Mouse (Mus musculus) splenic B cell, adult 2 months (primary cell): Measurements from ENCODE around the gene Zp3.

Source experiments
- DNase-seq: peaks from one replicate; pipeline ENCODE4 v3.0.0-alpha.2; 2011; ENCODE audit warnings: low read depth, low spot score
- H3K27me3 ChIP-seq: 2 replicates; pipeline ENCODE4 v1.6.1; 2012; ENCODE audit warnings: mild to moderate bottlenecking, low read length, moderate library complexity, mixed read lengths; ENCODE audit not compliant: control insufficient read depth, poor library complexity, insufficient read depth, severe bottlenecking
- H3K36me3 ChIP-seq: 2 replicates; pipeline ENCODE4 v1.6.1; 2012; ENCODE audit warnings: mild to moderate bottlenecking, low read length, moderate library complexity, mixed read lengths; ENCODE audit not compliant: control insufficient read depth, poor library complexity, insufficient read depth, severe bottlenecking

Gene Zp3

GRCm38 (mm10) chr5:135979904-135980303 lies at the start of gene Zp3:
Gene Zp3 (plus strand): TSS chr5:135980099.
- DNase-seq, result no peak
- no peaks in the 10 kb centered on the region for H3K36me3 ChIP-seq
- H3K27me3 ChIP-seq, result no peaks in the 10 kb centered on the region

DNA sequence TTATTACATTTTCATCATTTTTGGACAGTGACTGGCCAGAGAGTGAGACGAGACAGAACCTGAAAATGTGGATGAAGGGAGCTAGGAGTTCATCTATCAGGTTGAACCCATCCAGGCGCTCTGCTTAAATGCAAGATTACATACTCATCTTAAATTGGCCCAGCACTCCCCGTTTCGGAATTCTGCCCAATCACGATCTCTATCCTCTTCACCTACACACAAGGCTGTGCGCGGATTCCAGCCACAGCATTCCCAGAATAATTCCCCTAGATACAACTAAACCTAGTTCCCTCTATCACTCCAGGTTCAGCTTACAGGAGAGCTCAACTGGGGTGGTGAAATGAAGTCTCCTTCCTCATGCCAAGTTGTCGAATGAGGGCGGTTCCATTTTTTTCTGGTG lies 48.4 kb upstream of the Zp3 start:
- DNase-seq, result no peak
- no peaks in the 10 kb centered on the region for H3K27me3 ChIP-seq
- H3K36me3 ChIP-seq, result peaks cover 5% of the 10 kb centered on the region; the same call in 1 of the 2 replicates

GRCm38 (mm10) chr5:135932359-135932758 lies 47.5 kb upstream of the Zp3 start:
- Histone ChIP-seq H3K36me3 (peaks cover 5% of the 10 kb centered on the region; the same call in 1 of the 2 replicates), H3K27me3 (no peaks in the 10 kb centered on the region)
- peak; percentile 38 for DNase-seq

DNA sequence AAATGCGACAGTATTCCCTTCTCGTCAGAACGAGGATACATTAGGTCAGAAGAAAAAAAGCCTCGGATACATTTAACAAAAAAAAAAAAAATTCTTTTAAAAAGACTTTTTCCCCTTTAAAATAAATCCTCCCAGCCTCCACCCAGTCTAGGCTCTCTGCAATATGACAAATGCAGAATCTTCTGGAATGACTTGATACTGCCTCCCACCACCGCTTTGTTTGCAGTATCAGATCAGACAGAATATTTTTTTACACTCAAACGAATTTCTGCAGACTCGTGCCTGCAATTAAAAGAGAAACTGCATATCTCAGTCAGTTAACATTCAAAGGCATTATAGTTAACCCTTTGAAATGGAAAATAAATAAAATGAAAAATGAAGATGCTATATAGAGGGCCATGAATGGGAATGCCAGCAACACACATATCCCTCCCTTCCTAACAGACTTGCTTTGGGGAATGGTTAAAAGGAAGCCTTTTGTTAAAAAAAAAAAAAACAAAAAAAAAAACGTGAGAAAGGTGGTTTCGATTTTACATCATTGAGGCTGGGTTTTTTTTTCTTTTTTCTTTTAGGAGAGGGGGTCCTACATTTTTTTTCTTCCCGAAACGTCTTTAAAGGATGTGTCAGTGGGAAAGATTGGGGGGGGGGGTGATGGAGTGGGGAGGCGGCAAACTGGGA lies 46.5 kb upstream of the Zp3 start:
- Histone ChIP-seq H3K36me3 (peaks cover 5% of the 10 kb centered on the region; the same call in 1 of the 2 replicates), H3K27me3 (no peaks in the 10 kb centered on the region)
- no peak for DNase-seq

- DNase-seq, result peak; percentile 71
These were observed 45.9 kb upstream of the Zp3 start for GRCm38 (mm10) chr5:135933900-135934441.

DNA sequence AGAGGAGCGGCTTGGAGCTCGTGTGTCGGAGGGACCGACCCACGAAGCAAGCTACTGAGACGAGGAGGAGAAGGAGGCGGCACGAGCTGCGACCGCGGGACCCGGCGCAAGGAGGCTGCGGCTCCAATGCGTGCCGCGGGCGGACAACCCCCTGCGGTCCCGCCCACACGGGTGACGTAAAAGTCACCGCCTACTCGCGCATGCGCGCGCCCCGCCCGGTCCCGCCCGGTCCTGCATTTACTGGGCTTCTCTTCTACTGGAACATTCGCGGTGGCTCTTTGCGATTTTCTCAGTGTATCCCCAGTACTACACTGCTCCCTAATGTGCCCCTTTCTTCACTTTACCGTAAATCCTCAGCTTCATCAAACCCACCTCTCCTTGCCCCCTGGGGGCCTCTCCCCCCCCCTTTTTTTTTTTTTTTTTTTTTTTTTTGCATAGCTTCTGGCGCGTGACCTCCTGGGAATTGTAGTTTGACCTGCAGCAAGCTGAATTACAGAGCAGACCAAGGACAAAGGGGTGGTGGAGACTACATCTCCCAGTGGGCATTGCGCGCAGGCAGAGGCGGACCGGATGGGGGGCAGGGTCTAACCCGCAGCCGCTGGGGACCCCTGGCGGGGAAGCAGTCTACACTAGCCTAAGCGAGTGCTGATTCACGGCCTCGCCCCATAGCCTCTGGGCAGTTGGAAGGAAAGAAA lies 45.3 kb upstream of the Zp3 start, which contains the start of gene Ywhag:
TSS of gene Ywhag (minus strand) at position 136 of the 695 bp plus-strand sequence.
- H3K36me3 ChIP-seq, result peaks cover 2% of the 10 kb centered on the region; the same call in 1 of the 2 replicates
- H3K27me3 ChIP-seq, result no peaks in the 10 kb centered on the region
- peak; percentile 98 for DNase-seq

More at GRCm38 (mm10) chr5:135933900-135934441, 45.9 kb upstream of the Zp3 start:
- H3K36me3 ChIP-seq, result peaks cover 3% of the 10 kb centered on the region; the same call in 1 of the 2 replicates
- H3K27me3 ChIP-seq, result no peaks in the 10 kb centered on the region

GRCm38 (mm10) chr5:135935176-135935523 lies 44.7 kb upstream of the Zp3 start:
- Histone ChIP-seq H3K27me3 (no peaks in the 10 kb centered on the region), H3K36me3 (peaks cover 2% of the 10 kb centered on the region; the same call in 1 of the 2 replicates)
- no peak for DNase-seq

DNA sequence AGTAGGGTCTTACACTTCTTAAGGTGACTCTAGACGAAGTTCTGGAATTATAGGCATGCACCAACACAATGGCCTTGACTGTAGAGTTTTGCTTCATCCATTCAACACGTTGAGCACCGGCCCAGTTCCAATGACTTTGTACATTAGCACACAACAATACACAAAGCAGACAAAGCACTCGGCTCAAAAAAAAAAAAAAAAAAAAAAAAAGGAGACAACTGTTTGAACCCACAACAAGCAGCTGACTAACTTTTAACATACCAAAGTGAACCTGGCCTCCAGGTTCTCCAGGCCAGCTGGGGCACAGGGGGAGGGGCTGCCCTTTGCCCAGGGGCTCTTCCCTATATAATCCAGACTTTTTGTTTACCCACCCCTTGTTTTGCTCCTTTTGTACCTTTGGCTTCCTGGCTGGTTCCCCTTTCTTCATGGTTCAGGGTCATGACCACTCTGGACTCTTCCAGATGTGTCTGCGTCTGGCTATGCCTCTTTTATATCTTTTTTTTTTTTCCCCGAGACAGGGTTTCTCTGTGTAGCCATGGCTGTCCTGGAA lies 44.2 kb upstream of the Zp3 start:
- Histone ChIP-seq H3K27me3 (no peaks in the 10 kb centered on the region), H3K36me3 (no peaks in the 10 kb centered on the region; the same call in 1 of the 2 replicates)
- DNase-seq, result no peak

DNA sequence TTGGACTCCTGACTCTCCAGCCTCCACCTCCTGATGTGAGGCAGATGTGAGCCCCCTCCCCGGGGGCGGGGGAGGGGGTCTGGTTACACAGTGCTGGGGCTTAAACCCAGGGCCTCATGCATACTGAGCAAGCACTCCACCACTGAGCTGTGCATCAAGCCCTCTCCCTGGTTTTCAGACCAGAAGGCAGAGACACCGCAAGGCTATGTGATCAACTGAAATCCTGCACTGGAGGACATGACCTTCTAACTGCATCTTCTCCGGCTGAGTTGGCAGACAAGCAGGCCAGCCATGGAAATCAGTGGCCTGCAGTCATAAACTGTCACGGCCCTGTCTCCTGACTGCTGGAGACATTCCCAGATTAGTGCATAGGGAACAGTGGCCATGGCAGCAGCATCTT lies 39.3 kb upstream of the Zp3 start:
- Histone ChIP-seq H3K27me3 (no peaks in the 10 kb centered on the region), H3K36me3 (no peaks in the 10 kb centered on the region)
- no peak for DNase-seq

- no peaks in the 10 kb centered on the region for H3K36me3 ChIP-seq
These were observed 37.2 kb upstream of the Zp3 start for GRCm38 (mm10) chr5:135942710-135943109.

DNA sequence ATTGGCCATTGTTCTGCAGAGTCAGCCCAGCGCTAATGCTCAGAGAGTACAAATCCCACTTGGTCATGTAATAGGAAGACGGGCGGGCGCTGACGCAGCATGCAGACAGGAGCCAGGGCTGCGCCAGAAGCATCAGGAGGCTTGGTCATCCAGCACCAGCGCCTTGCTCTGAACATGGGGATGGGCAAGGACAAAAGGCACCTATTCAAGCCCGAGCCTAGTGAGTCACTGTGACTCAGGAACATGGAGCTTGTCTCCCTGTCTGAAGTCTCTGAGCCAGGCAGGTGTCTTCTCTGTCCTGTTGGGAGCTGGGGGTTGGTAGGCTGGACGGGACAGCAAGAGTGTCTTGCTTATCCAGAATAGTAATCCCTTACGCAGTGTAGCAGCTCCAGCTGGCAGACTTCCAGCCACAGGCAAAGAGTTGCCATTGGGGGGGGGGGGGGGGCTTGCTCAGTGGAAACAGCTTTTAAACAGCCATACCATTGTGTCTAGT lies 33.9 kb upstream of the Zp3 start:
- Histone ChIP-seq H3K27me3 (no peaks in the 10 kb centered on the region), H3K36me3 (no peaks in the 10 kb centered on the region)
- DNase-seq, result no peak

More at GRCm38 (mm10) chr5:135942710-135943109, 37.2 kb upstream of the Zp3 start:
- H3K27me3 ChIP-seq, result no peaks in the 10 kb centered on the region
- DNase-seq, result no peak

DNA sequence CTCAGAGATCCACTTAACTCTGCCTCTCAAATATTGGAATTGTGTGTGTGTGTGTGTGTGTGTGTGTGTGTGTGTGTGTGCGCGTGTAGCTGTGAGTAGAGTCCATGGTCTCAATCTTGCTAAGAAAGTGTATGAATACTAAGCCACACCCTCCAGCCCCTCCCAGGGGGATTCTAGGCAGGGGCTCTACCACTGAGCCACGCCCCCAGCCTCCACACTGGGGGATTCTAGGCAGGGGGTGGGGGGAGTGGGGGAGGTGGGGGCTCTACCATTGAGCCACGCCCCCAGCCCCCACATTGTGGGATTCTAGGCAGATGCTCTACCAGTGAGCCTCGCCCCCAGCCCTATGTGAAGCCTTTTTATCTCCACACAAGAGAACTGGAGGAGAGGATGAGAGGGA lies 33.3 kb upstream of the Zp3 start:
- H3K36me3 ChIP-seq, result no peaks in the 10 kb centered on the region
- H3K27me3 ChIP-seq, result no peaks in the 10 kb centered on the region
- no peak for DNase-seq

DNA sequence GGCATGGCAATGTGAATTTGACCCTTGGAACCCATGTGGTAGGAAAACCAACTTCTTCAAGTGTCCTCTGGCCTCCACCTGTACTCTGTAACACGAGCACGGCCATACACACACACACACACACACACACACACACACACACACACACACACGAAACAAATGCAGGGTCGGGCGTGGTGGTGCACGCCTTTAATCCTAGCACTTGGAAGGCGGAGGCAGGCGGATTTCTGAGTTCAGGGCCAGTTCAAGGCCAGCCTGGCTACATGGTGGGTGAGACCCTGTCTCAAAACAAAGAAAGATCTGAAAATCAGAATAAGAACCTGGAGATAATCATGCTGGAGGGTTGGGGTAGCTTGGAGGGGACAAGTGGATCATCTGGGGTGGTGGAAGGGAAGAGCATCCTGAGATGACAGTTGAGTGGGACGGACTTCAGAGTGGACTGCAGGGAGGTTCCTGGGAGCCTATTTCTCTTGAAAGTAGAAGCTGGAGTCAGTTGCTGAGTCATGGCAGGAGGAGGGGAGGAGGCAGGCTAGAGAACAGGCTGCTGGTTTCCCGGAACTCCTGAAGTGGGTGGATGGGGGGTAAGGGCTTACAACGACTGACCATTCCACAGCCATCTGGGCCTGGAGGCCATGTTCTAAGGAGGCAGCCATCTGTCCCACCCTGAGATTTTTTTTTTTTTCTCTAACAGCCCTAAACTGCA lies 29.0 kb upstream of the Zp3 start:
- H3K27me3 ChIP-seq, result no peaks in the 10 kb centered on the region
- DNase-seq, result no peak
- no peaks in the 10 kb centered on the region for H3K36me3 ChIP-seq

- no peaks in the 10 kb centered on the region for H3K36me3 ChIP-seq
- no peaks in the 10 kb centered on the region for H3K27me3 ChIP-seq
- no peak for DNase-seq
These were observed 28.2 kb upstream of the Zp3 start for GRCm38 (mm10) chr5:135951660-135952059.
